Mouse (Mus musculus): ENCODE measurements at regions not wholly inside any gene's neighbourhood (a gene's known extent, or its start where the extent isn't known, plus 50 kb on each side); places are given as distances from the start of the nearest gene placed in this dataset.

GRCm38 (mm10) chr5:118365651-118366050 is 120.6 kb downstream of the 2410131K14Rik start:
- no peak overlapping the region for H3K9ac ChIP-seq
- H3K36me3 ChIP-seq: no peaks in the 10 kb centered on the region
- peaks cover 16% of the 10 kb centered on the region for H3K4me1 ChIP-seq (replicated peaks)
- no peaks in the 10 kb centered on the region for H3K9me3 ChIP-seq (replicated peaks)
- no peak overlapping the region for H3K27ac ChIP-seq
- WGBS (ENCODE audit: insufficient replicate concordance): 45% methylated on average over 5 of the region's 5 CpGs
- ATAC-seq (ENCODE audit: low read depth) (no peak), DNase-seq (no peak)
- peaks cover 22% of the 10 kb centered on the region for H3K27me3 ChIP-seq
- H3K4me2 ChIP-seq: no peak overlapping the region
- no peak overlapping the region for H3K4me3 ChIP-seq (replicated peaks)

GRCm38 (mm10) chr5:118367047-118367446 is 122.0 kb downstream of the 2410131K14Rik start:
- ATAC-seq (ENCODE audit: low read depth): no peak
- H3K27ac ChIP-seq: no peak overlapping the region
- WGBS (ENCODE audit: insufficient replicate concordance): 79% methylated on average over 11 of the region's 11 CpGs

GRCm38 (mm10) chr5:118373581-118373981 is 128.6 kb downstream of the 2410131K14Rik start:
- no peaks in the 10 kb centered on the region for H3K36me3 ChIP-seq
- ATAC-seq (ENCODE audit: low read depth): no peak
- no peak overlapping the region for H3K4me3 ChIP-seq (replicated peaks)
- H3K4me2 ChIP-seq: peak overlapping the region; percentile 38; the same call in 1 of the 2 replicates
- DNase-seq: no peak
- H3K27ac ChIP-seq: no peak overlapping the region
- H3K4me1 ChIP-seq (replicated peaks): peaks cover 32% of the 10 kb centered on the region
- no peak overlapping the region for H3K9ac ChIP-seq
- H3K9me3 ChIP-seq (replicated peaks): no peaks in the 10 kb centered on the region
- H3K27me3 ChIP-seq: peaks cover 15% of the 10 kb centered on the region; the same call in 1 of the 2 replicates
- 24% methylated on average over 13 of the region's 13 CpGs for WGBS (ENCODE audit: insufficient replicate concordance)

More at GRCm38 (mm10) chr5:118367047-118367446, 122.0 kb downstream of the 2410131K14Rik start:
- Histone ChIP-seq H3K9ac (no peak overlapping the region), H3K9me3 (replicated peaks) (no peaks in the 10 kb centered on the region), H3K4me3 (replicated peaks) (no peak overlapping the region), H3K4me1 (replicated peaks) (peaks cover 7% of the 10 kb centered on the region; the same call in 1 of the 2 replicates), H3K4me2 (no peak overlapping the region), H3K36me3 (no peaks in the 10 kb centered on the region), H3K27me3 (peaks cover 16% of the 10 kb centered on the region)
- no peak for DNase-seq

- ATAC-seq (ENCODE audit: low read depth) (no peak), DNase-seq (no peak)
Measured at GRCm38 (mm10) chr5:118374968-118375367, 129.9 kb downstream of the 2410131K14Rik start.

GRCm38 (mm10) chr5:118375916-118376315 is 130.9 kb downstream of the 2410131K14Rik start:
- Histone ChIP-seq H3K9ac (no peak overlapping the region), H3K4me3 (replicated peaks) (no peak overlapping the region), H3K4me2 (no peak overlapping the region), H3K36me3 (no peaks in the 10 kb centered on the region), H3K4me1 (replicated peaks) (peaks cover 49% of the 10 kb centered on the region), H3K27ac (peak overlapping the region; percentile 29; the same call in 1 of the 2 replicates), H3K9me3 (replicated peaks) (no peaks in the 10 kb centered on the region), H3K27me3 (peaks cover 38% of the 10 kb centered on the region)
- DNase-seq: no peak
- no peak for ATAC-seq (ENCODE audit: low read depth)
- 51% methylated on average over 5 of the region's 5 CpGs for WGBS (ENCODE audit: insufficient replicate concordance)

More at GRCm38 (mm10) chr5:118374968-118375367, 129.9 kb downstream of the 2410131K14Rik start:
- Histone ChIP-seq H3K4me2 (no peak overlapping the region), H3K36me3 (no peaks in the 10 kb centered on the region), H3K9ac (no peak overlapping the region), H3K9me3 (replicated peaks) (no peaks in the 10 kb centered on the region), H3K27me3 (peaks cover 28% of the 10 kb centered on the region), H3K27ac (peak overlapping the region; percentile 29; the same call in 1 of the 2 replicates), H3K4me3 (replicated peaks) (no peak overlapping the region), H3K4me1 (replicated peaks) (peaks cover 40% of the 10 kb centered on the region)
- 45% methylated on average over 2 of the region's 2 CpGs for WGBS (ENCODE audit: insufficient replicate concordance)

GRCm38 (mm10) chr5:118376478-118376877 is 131.5 kb downstream of the 2410131K14Rik start:
- Histone ChIP-seq H3K4me2 (no peak overlapping the region), H3K9me3 (replicated peaks) (no peaks in the 10 kb centered on the region), H3K27me3 (peaks cover 41% of the 10 kb centered on the region), H3K36me3 (no peaks in the 10 kb centered on the region), H3K27ac (0 out of 2 replicates have a peak overlapping the region, but pooled peaks have one; percentile 31), H3K4me3 (replicated peaks) (no peak overlapping the region), H3K4me1 (replicated peaks) (peaks cover 55% of the 10 kb centered on the region), H3K9ac (no peak overlapping the region)
- ATAC-seq (ENCODE audit: low read depth) (no peak), DNase-seq (no peak)
- WGBS (ENCODE audit: insufficient replicate concordance): 40% methylated on average over 5 of the region's 5 CpGs

GRCm38 (mm10) chr5:118377402-118377848 is 132.4 kb downstream of the 2410131K14Rik start:
- Histone ChIP-seq H3K4me1 (replicated peaks) (peaks cover 58% of the 10 kb centered on the region), H3K36me3 (no peaks in the 10 kb centered on the region), H3K27me3 (peaks cover 45% of the 10 kb centered on the region), H3K4me2 (no peak overlapping the region), H3K27ac (no peak overlapping the region), H3K9me3 (replicated peaks) (no peaks in the 10 kb centered on the region), H3K9ac (no peak overlapping the region), H3K4me3 (replicated peaks) (no peak overlapping the region)
- DNase-seq (no peak), ATAC-seq (ENCODE audit: low read depth) (no peak)
- WGBS (ENCODE audit: insufficient replicate concordance): 63% methylated on average over 8 of the region's 8 CpGs

- no peak for ATAC-seq (ENCODE audit: low read depth)
- no peak overlapping the region for H3K9ac ChIP-seq
- peak overlapping the region; percentile 79; the same call in 1 of the 2 replicates for H3K4me2 ChIP-seq
- 58% methylated on average over 24 of the region's 24 CpGs for WGBS (ENCODE audit: insufficient replicate concordance)
- H3K4me3 ChIP-seq (replicated peaks): no peak overlapping the region
- H3K9me3 ChIP-seq (replicated peaks): no peaks in the 10 kb centered on the region
- H3K27me3 ChIP-seq: peaks cover 57% of the 10 kb centered on the region
- no peak for DNase-seq
- H3K27ac ChIP-seq: no peak overlapping the region
- H3K36me3 ChIP-seq: no peaks in the 10 kb centered on the region
- peaks cover 45% of the 10 kb centered on the region for H3K4me1 ChIP-seq (replicated peaks)
Measured at GRCm38 (mm10) chr5:118379245-118380051, 134.4 kb downstream of the 2410131K14Rik start.

GRCm38 (mm10) chr5:118380052-118380421 is 135.0 kb downstream of the 2410131K14Rik start:
- H3K27me3 ChIP-seq: peaks cover 61% of the 10 kb centered on the region
- peaks cover 41% of the 10 kb centered on the region for H3K4me1 ChIP-seq (replicated peaks)
- H3K9ac ChIP-seq: peak overlapping the region; percentile 53; the same call in 1 of the 2 replicates
- H3K9me3 ChIP-seq (replicated peaks): no peaks in the 10 kb centered on the region
- H3K4me2 ChIP-seq: peak overlapping the region; percentile 79
- ATAC-seq (ENCODE audit: low read depth): no peak
- 5% methylated on average over 5 of the region's 5 CpGs for WGBS (ENCODE audit: insufficient replicate concordance)
- H3K4me3 ChIP-seq (replicated peaks): peak overlapping the region; percentile 57; the same call in 1 of the 2 replicates
- peak overlapping the region; percentile 9; the same call in 1 of the 2 replicates for H3K27ac ChIP-seq
- H3K36me3 ChIP-seq: no peaks in the 10 kb centered on the region
- no peak for DNase-seq

- peak overlapping the region; percentile 57 for H3K4me3 ChIP-seq (replicated peaks)
- 0 out of 2 replicates have a peak, but pooled peaks have one; percentile 30 for ATAC-seq (ENCODE audit: low read depth)
- peak overlapping the region; percentile 9; the same call in 1 of the 2 replicates for H3K27ac ChIP-seq
- no peaks in the 10 kb centered on the region for H3K36me3 ChIP-seq
- no peaks in the 10 kb centered on the region for H3K9me3 ChIP-seq (replicated peaks)
- 1% methylated on average over 41 of the region's 45 CpGs for WGBS (ENCODE audit: insufficient replicate concordance)
- peaks cover 66% of the 10 kb centered on the region for H3K27me3 ChIP-seq
- DNase-seq: peak; percentile 26
- H3K4me2 ChIP-seq: peak overlapping the region; percentile 79
- peak overlapping the region; percentile 53; the same call in 1 of the 2 replicates for H3K9ac ChIP-seq
- peaks cover 35% of the 10 kb centered on the region for H3K4me1 ChIP-seq (replicated peaks)
Measured at GRCm38 (mm10) chr5:118380422-118381293, 135.6 kb downstream of the 2410131K14Rik start.

GRCm38 (mm10) chr5:118381294-118381675 is 136.3 kb downstream of the 2410131K14Rik start:
- peak overlapping the region; percentile 57 for H3K4me3 ChIP-seq (replicated peaks)
- peak overlapping the region; percentile 79 for H3K4me2 ChIP-seq
- ATAC-seq (ENCODE audit: low read depth) (peak; percentile 52; the same call in 1 of the 2 replicates), DNase-seq (peak; percentile 54)
- peak overlapping the region; percentile 53; the same call in 1 of the 2 replicates for H3K9ac ChIP-seq
- H3K27ac ChIP-seq: no peak overlapping the region
- H3K36me3 ChIP-seq: no peaks in the 10 kb centered on the region
- H3K4me1 ChIP-seq (replicated peaks): peaks cover 30% of the 10 kb centered on the region
- H3K9me3 ChIP-seq (replicated peaks): no peaks in the 10 kb centered on the region
- 1% methylated on average over 12 of the region's 12 CpGs for WGBS (ENCODE audit: insufficient replicate concordance)
- H3K27me3 ChIP-seq: peaks cover 71% of the 10 kb centered on the region

Data from liver, embryonic 13.5 days (tissue).